Mouse (Mus musculus): Measurements from ENCODE around the gene Slc41a2. TPM values are rescaled to one million over a fixed set of nuclear protein-coding genes. Genes with fewer than 3 reads are reported as not detected.

Gene Slc41a2
- polyA plus RNA-seq, 1 experiment from 2014 or later = 0.84 TPM

GRCm38 (mm10) chr10:83301687-83302086 is 36.0 kb downstream of the Slc41a2 start:
- Histone ChIP-seq H3K4me2 (ENCODE audit: low read depth, low read length) (no peak overlapping the region), H3K9ac (ENCODE audit: low read length) (no peak overlapping the region), H3K27ac (ENCODE audit: low read length) (no peak overlapping the region), H3K36me3 (ENCODE audit: control insufficient read depth, insufficient read depth) (no peaks in the 10 kb centered on the region), H3K4me1 (ENCODE audit: control insufficient read depth, insufficient read depth, low read length) (no peaks in the 10 kb centered on the region), H3K9me3 (replicated peaks; ENCODE audit: control insufficient read depth, low read length) (no peaks in the 10 kb centered on the region), H3K4me3 (ENCODE audit: low read length) (no peak overlapping the region), H3K27me3 (ENCODE audit: control insufficient read depth, insufficient read depth, low read length) (no peaks in the 10 kb centered on the region)
- 73% methylated on average over 4 of the region's 4 CpGs for WGBS
- ATAC-seq (replicated peaks; ENCODE audit: extremely low read depth, insufficient read depth, low FRiP score) = no peak

- no peaks in the 10 kb centered on the region for H3K27me3 ChIP-seq (ENCODE audit: control insufficient read depth, insufficient read depth, low read length)
- no peaks in the 10 kb centered on the region for H3K9me3 ChIP-seq (replicated peaks; ENCODE audit: control insufficient read depth, low read length)
- H3K4me2 ChIP-seq (ENCODE audit: low read depth, low read length) = no peak overlapping the region
- no peak for ATAC-seq (replicated peaks; ENCODE audit: extremely low read depth, insufficient read depth, low FRiP score)
- no peak overlapping the region for H3K9ac ChIP-seq (ENCODE audit: low read length)
- no peak overlapping the region for H3K27ac ChIP-seq (ENCODE audit: low read length)
- H3K4me1 ChIP-seq (ENCODE audit: control insufficient read depth, insufficient read depth, low read length) = no peaks in the 10 kb centered on the region
- 28% methylated on average over 3 of the region's 3 CpGs for WGBS
- H3K4me3 ChIP-seq (ENCODE audit: low read length) = no peak overlapping the region
- H3K36me3 ChIP-seq (ENCODE audit: control insufficient read depth, insufficient read depth) = no peaks in the 10 kb centered on the region
Measured at GRCm38 (mm10) chr10:83301054-83301453, 36.6 kb downstream of the Slc41a2 start.

GRCm38 (mm10) chr10:83297017-83297416 is 40.7 kb downstream of the Slc41a2 start:
- H3K4me2 ChIP-seq (ENCODE audit: low read depth, low read length) = no peak overlapping the region
- no peaks in the 10 kb centered on the region for H3K4me1 ChIP-seq (ENCODE audit: control insufficient read depth, insufficient read depth, low read length)
- WGBS = 74% methylated on average over 4 of the region's 4 CpGs
- no peaks in the 10 kb centered on the region for H3K27me3 ChIP-seq (ENCODE audit: control insufficient read depth, insufficient read depth, low read length)
- H3K9me3 ChIP-seq (replicated peaks; ENCODE audit: control insufficient read depth, low read length) = no peaks in the 10 kb centered on the region
- no peak overlapping the region for H3K9ac ChIP-seq (ENCODE audit: low read length)
- no peak overlapping the region for H3K27ac ChIP-seq (ENCODE audit: low read length)
- H3K4me3 ChIP-seq (ENCODE audit: low read length) = no peak overlapping the region
- H3K36me3 ChIP-seq (ENCODE audit: control insufficient read depth, insufficient read depth) = no peaks in the 10 kb centered on the region
- ATAC-seq (replicated peaks; ENCODE audit: extremely low read depth, insufficient read depth, low FRiP score) = no peak

- 50% methylated on average over 9 of the region's 9 CpGs for WGBS
- Histone ChIP-seq H3K27me3 (ENCODE audit: control insufficient read depth, insufficient read depth, low read length) (no peaks in the 10 kb centered on the region), H3K4me3 (ENCODE audit: low read length) (no peak overlapping the region), H3K4me2 (ENCODE audit: low read depth, low read length) (no peak overlapping the region), H3K4me1 (ENCODE audit: control insufficient read depth, insufficient read depth, low read length) (no peaks in the 10 kb centered on the region), H3K27ac (ENCODE audit: low read length) (no peak overlapping the region), H3K36me3 (ENCODE audit: control insufficient read depth, insufficient read depth) (no peaks in the 10 kb centered on the region), H3K9ac (ENCODE audit: low read length) (no peak overlapping the region), H3K9me3 (replicated peaks; ENCODE audit: control insufficient read depth, low read length) (no peaks in the 10 kb centered on the region)
- ATAC-seq (replicated peaks; ENCODE audit: extremely low read depth, insufficient read depth, low FRiP score) = no peak
Measured at GRCm38 (mm10) chr10:83294746-83295145, 42.9 kb downstream of the Slc41a2 start.

- Histone ChIP-seq H3K9ac (ENCODE audit: low read length) (no peak overlapping the region), H3K27ac (ENCODE audit: low read length) (no peak overlapping the region), H3K4me2 (ENCODE audit: low read depth, low read length) (no peak overlapping the region), H3K4me1 (ENCODE audit: control insufficient read depth, insufficient read depth, low read length) (no peaks in the 10 kb centered on the region), H3K4me3 (ENCODE audit: low read length) (no peak overlapping the region), H3K36me3 (ENCODE audit: control insufficient read depth, insufficient read depth) (no peaks in the 10 kb centered on the region), H3K9me3 (replicated peaks; ENCODE audit: control insufficient read depth, low read length) (no peaks in the 10 kb centered on the region), H3K27me3 (ENCODE audit: control insufficient read depth, insufficient read depth, low read length) (no peaks in the 10 kb centered on the region)
- WGBS = 84% methylated on average over 9 of the region's 9 CpGs
- no peak for ATAC-seq (replicated peaks; ENCODE audit: extremely low read depth, insufficient read depth, low FRiP score)
Measured at GRCm38 (mm10) chr10:83293352-83293751, 44.3 kb downstream of the Slc41a2 start.

GRCm38 (mm10) chr10:83291731-83292130 is 46.0 kb downstream of the Slc41a2 start:
- 81% methylated on average over 11 of the region's 11 CpGs for WGBS
- H3K9ac ChIP-seq (ENCODE audit: low read length) = no peak overlapping the region
- ATAC-seq (replicated peaks; ENCODE audit: extremely low read depth, insufficient read depth, low FRiP score) = no peak

GRCm38 (mm10) chr10:83287828-83288227 is 49.9 kb downstream of the Slc41a2 start:
- 59% methylated on average over 6 of the region's 6 CpGs for WGBS
- no peak overlapping the region for H3K9ac ChIP-seq (ENCODE audit: low read length)
- H3K27me3 ChIP-seq (ENCODE audit: control insufficient read depth, insufficient read depth, low read length) = no peaks in the 10 kb centered on the region
- H3K9me3 ChIP-seq (replicated peaks; ENCODE audit: control insufficient read depth, low read length) = no peaks in the 10 kb centered on the region
- H3K4me1 ChIP-seq (ENCODE audit: control insufficient read depth, insufficient read depth, low read length) = no peaks in the 10 kb centered on the region
- ATAC-seq (replicated peaks; ENCODE audit: extremely low read depth, insufficient read depth, low FRiP score) = no peak
- no peaks in the 10 kb centered on the region for H3K36me3 ChIP-seq (ENCODE audit: control insufficient read depth, insufficient read depth)
- H3K4me3 ChIP-seq (ENCODE audit: low read length) = no peak overlapping the region
- H3K27ac ChIP-seq (ENCODE audit: low read length) = no peak overlapping the region
- H3K4me2 ChIP-seq (ENCODE audit: low read depth, low read length) = no peak overlapping the region

More at GRCm38 (mm10) chr10:83291731-83292130, 46.0 kb downstream of the Slc41a2 start:
- no peaks in the 10 kb centered on the region for H3K27me3 ChIP-seq (ENCODE audit: control insufficient read depth, insufficient read depth, low read length)
- no peak overlapping the region for H3K4me3 ChIP-seq (ENCODE audit: low read length)
- no peaks in the 10 kb centered on the region for H3K9me3 ChIP-seq (replicated peaks; ENCODE audit: control insufficient read depth, low read length)
- H3K27ac ChIP-seq (ENCODE audit: low read length) = no peak overlapping the region
- H3K4me2 ChIP-seq (ENCODE audit: low read depth, low read length) = no peak overlapping the region
- no peaks in the 10 kb centered on the region for H3K4me1 ChIP-seq (ENCODE audit: control insufficient read depth, insufficient read depth, low read length)
- H3K36me3 ChIP-seq (ENCODE audit: control insufficient read depth, insufficient read depth) = no peaks in the 10 kb centered on the region

- no peaks in the 10 kb centered on the region for H3K4me1 ChIP-seq (ENCODE audit: control insufficient read depth, insufficient read depth, low read length)
- no peak overlapping the region for H3K4me2 ChIP-seq (ENCODE audit: low read depth, low read length)
- no peak overlapping the region for H3K4me3 ChIP-seq (ENCODE audit: low read length)
- 61% methylated on average over 7 of the region's 7 CpGs for WGBS
- H3K36me3 ChIP-seq (ENCODE audit: control insufficient read depth, insufficient read depth) = no peaks in the 10 kb centered on the region
- H3K27me3 ChIP-seq (ENCODE audit: control insufficient read depth, insufficient read depth, low read length) = no peaks in the 10 kb centered on the region
- H3K9ac ChIP-seq (ENCODE audit: low read length) = no peak overlapping the region
- ATAC-seq (replicated peaks; ENCODE audit: extremely low read depth, insufficient read depth, low FRiP score) = no peak
- H3K27ac ChIP-seq (ENCODE audit: low read length) = no peak overlapping the region
- H3K9me3 ChIP-seq (replicated peaks; ENCODE audit: control insufficient read depth, low read length) = no peaks in the 10 kb centered on the region
Measured at GRCm38 (mm10) chr10:83286399-83286798, 51.3 kb downstream of the Slc41a2 start.

- Histone ChIP-seq H3K9ac (ENCODE audit: low read length) (no peak overlapping the region), H3K4me2 (ENCODE audit: low read depth, low read length) (no peak overlapping the region), H3K9me3 (replicated peaks; ENCODE audit: control insufficient read depth, low read length) (no peaks in the 10 kb centered on the region), H3K36me3 (ENCODE audit: control insufficient read depth, insufficient read depth) (no peaks in the 10 kb centered on the region), H3K27ac (ENCODE audit: low read length) (no peak overlapping the region), H3K4me3 (ENCODE audit: low read length) (no peak overlapping the region), H3K4me1 (ENCODE audit: control insufficient read depth, insufficient read depth, low read length) (no peaks in the 10 kb centered on the region), H3K27me3 (ENCODE audit: control insufficient read depth, insufficient read depth, low read length) (no peaks in the 10 kb centered on the region)
- ATAC-seq (replicated peaks; ENCODE audit: extremely low read depth, insufficient read depth, low FRiP score) = no peak
- 71% methylated on average over 7 of the region's 7 CpGs for WGBS
Measured at GRCm38 (mm10) chr10:83285724-83286256, 51.9 kb downstream of the Slc41a2 start.

Data from heart, embryonic 16.5 days (tissue).